Mouse (Mus musculus): Measurements from ENCODE around the gene Oser1.
"Not testable (repeated sequence)": the region's sequence is repeated elsewhere in the genome, so short reads cannot be mapped to it uniquely, and the experiment has no call there.

Gene Oser1

DNA sequence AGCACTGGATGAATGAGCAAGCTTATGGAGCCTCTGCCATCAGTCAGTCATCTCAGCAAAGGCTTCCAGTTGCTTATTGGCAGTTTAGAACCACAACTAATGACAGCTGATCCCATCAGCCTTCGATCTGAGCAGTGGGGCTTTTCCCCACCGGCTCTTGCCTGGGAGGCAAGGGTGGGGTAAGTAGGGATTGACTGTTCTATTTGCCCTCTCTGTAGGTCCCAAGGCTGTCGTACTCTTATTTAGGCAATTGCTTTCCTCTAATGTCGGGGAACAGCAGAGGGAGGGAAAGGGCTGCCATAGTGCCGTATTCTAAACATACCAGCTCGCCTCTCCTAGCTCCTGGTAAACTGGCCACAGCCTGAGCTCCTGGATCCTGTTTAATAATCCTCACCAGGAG lies at the start of gene Oser1:
TSS of gene Oser1 (minus strand) at position 101 of the 400 bp plus-strand sequence.
- no peak for ATAC-seq (ENCODE audit: insufficient number of reproducible peaks, low FRiP score, low TSS enrichment)

DNA sequence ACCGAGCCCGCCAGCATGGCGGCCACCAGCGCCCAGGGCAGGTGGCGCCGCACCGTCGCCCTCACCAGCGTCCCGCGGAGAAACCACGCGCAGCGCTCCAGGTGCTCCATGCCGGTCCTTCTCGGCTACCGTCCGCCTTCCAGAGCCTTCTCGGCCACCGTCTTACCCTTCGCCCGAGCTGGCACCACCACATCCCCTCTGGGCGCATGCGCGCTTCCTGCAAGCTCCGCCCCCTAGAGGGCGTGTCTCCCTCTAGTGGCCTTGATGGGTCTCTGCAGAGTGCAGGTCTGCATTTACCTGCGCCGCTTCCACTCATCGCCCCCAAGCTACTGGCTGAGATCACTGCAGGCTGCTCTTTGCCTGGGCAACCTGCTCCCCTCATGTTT lies 48.0 kb upstream of the Oser1 start, which contains the start of gene Fitm2:
TSS of gene Fitm2 (minus strand) at position 164 of the 386 bp plus-strand sequence.
- ATAC-seq (ENCODE audit: insufficient number of reproducible peaks, low FRiP score, low TSS enrichment) = peak; percentile 90

DNA sequence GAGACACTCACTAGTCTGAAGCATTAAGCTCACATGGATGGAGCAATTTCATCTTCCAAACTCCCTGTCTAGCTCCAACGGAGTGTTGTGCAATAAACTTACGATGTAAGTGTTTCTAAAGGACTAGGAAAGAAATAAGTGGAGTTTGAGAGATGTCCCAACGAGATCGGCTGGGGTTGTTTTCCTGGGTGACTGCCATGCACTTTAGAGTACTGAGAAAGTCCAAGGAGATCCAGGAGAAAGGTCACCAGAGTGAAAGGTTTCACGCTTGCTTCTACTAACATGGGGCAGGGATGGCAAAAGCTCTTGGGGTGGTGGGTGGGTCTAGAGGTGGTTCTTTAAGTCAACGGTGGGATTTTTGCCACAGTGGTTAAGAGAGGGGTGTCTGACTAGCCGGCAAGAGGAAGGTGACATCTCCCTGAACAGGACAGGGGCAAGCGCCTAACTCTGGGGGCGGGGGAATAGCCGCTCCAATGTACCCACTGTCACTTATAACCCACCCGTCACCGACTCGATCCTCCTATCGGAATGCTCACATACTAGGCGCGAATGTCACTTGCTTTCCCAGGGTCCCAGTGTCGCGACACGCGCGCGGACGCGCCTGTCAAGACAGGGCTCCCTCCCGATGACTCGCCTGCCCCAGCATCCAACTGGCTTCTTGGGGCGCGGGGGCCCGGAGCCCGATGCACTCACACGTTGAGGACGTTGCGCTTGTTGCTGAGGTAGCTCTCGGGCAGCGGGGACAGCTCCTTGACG lies 47.4 kb upstream of the Oser1 start:
- peak; percentile 70 for ATAC-seq (ENCODE audit: insufficient number of reproducible peaks, low FRiP score, low TSS enrichment)

DNA sequence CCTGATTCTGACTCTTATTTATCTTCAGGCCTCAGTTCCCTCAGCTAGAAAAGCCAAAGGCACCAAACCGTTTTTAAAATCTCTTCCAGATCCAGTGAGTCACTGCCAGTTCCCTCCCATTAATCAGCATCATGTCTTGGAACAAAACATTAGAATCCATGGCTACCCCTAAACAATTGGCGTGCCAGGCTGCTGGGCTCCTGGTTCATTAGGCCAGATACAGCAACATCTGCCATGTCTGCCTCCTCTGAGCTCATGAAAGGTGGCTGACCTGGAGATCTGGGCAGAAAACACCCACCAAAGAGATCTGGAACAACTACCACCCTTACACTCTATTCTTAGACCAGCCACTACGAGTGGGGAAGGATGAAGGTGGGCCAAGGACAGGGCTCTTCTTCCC lies 46.6 kb upstream of the Oser1 start:
- no peak for ATAC-seq (ENCODE audit: insufficient number of reproducible peaks, low FRiP score, low TSS enrichment)

DNA sequence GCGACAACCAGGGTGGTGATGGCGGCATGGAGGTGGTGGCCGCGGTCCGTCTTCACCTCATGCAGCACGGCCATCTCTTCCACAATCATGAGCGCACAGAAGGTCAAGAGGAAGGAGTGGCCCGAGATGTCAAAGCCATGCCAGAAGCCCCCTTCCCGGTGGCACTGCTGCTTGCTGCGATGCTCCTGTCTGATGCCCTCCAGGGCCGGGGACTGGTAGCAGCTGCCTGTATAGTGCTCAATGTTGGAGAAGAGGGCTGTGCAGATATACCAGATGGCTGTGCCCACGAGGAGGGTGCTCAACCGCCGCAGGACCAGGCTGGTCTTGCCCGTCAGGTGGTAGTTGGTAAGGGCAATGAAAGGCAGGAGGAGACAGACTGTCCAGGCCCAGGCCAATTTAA lies 45.2 kb upstream of the Oser1 start:
- no peak for ATAC-seq (ENCODE audit: insufficient number of reproducible peaks, low FRiP score, low TSS enrichment)

DNA sequence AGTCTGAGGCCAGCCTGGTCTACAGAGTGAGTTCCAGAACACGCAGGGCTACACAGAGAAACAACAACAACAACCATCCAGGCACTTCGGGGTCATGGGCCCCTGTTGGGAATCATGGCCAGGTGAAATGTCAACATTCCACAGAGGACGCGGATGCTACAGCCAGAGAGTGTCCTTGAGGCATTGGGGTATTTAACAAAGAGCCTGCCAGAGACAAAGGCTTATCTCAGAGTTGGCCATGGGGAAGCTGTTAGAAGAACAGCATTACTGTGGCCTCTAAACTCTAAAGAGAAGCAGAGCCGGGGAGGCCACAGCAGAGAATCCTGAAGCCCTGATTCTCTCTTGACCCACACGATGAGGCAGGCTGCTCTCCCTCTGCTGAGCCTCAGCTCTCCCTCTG lies 44.4 kb upstream of the Oser1 start:
- no peak for ATAC-seq (ENCODE audit: insufficient number of reproducible peaks, low FRiP score, low TSS enrichment)

DNA sequence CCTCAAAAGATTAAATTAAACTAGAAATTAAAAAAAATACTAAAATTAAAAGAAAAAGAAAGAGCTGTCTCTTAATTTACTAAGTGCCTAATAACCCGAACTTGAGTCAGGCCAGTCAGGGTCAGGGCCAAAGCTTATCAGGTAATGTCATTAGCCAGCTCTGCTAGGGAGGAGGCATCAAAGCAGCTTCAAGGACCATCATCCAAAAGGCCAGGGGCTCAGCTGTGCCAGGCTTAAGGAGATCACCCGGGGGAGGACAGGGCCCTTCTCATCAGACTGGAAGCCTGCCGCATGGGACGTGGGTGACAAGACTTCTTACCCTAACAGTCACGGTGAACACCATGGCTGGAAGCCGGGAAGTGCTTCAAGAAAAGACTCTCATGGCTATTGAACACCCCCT lies 43.1 kb upstream of the Oser1 start:
- no peak for ATAC-seq (ENCODE audit: insufficient number of reproducible peaks, low FRiP score, low TSS enrichment)

DNA sequence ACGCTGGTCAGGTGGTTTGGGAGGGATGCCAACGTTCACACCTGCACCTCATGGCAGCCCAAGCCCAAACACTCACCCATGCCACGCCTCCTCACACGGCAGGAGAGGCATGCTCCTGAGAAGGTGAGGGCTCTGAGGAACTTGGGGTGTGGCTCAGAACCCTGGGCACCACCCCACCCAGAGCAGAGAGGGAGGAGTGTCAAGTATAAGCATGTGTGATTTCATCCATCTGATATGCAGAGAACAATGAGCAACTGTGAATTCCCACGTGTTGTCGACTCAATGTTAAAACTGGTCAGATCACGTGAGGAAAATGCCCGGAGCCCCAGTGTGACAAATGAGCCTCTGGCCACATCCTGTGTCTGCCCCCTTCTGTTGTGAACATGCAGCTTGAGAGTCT lies 42.3 kb upstream of the Oser1 start:
- ATAC-seq (ENCODE audit: insufficient number of reproducible peaks, low FRiP score, low TSS enrichment) = no peak

DNA sequence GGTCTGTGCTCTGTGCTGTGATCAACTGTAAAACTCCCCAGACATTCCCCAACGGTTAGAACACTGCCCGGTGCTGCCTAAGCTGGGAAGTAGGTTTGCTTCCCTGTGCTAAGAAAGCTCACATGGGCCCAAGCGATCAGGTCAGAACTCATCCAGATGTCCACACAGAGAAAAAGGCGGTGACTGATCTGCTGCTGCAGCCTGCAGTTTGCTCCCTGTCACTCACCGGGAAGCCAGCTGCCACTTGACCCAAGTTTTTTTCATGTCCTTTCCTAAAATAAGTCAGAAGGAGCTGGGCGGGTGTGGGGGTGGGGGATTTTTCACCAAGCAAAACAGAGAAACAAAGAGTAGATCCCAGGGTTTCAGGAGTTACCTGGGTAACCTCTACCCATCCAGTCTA lies 40.1 kb upstream of the Oser1 start:
- ATAC-seq (ENCODE audit: insufficient number of reproducible peaks, low FRiP score, low TSS enrichment) = no peak

DNA sequence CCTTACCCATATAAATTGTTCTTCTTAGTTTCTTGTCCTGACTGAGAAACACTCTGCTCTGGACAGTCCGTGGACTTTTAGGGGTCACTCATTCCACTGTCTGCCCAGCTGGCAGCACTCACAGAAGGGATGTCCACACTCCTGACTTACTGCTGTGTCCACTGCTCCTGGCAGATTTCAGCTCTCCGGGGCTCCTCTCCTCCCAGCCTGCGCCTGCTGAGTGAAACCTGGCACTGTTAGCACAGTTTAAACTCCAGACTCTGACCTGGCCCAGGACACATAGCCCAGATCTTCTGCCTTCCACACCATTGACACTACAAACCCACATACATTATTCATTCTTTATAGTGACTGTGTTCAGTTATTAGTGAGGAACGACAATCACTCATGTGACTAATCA lies 39.5 kb upstream of the Oser1 start:
- ATAC-seq (ENCODE audit: insufficient number of reproducible peaks, low FRiP score, low TSS enrichment) = 0 out of 2 replicates have a peak, but pooled peaks have one; percentile 36

DNA sequence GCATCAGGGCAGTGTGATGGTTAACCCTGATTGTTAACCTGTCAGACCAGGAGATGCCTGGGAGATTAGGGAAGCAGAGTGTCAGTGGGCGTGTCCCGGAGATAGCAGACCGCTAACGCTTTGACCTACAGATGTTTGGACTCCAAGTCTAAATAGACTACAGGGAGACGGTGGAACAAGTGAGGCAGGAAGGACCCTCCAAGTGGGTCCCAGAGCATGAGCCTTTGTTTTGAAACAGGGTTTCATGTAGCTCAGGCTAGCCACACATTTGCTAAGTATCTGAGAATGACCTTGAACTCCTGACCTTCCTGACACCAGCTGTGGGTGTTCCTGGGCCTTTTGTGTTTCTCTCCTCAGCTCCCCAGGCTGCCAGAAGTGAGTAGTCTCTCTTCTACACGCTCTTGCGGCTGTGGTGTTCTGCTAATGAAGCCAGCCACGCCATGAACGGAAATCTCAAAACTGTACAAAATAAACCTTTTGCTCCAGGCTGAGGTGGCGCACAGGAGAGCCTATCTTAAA lies 38.8 kb upstream of the Oser1 start:
- ATAC-seq (ENCODE audit: insufficient number of reproducible peaks, low FRiP score, low TSS enrichment) = no peak

DNA sequence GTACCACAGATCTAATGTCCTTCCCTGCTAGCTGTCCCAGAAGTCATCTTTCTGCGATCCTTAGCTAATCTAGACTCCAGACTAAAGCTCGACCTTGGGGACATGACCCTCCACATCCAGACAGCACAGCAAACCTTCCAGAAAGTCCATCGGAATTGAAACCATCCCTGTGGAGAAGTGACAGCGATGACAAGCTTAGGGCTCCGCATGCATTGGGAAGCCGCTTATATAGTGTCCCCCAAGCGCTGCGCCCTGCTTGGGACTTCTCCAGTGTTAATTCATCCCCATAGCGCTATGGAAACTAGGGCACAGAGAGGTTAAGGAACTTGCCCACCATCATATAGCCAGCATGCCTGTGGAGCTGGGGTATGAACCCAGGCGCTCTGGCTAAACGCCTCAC lies 38.3 kb upstream of the Oser1 start:
- ATAC-seq (ENCODE audit: insufficient number of reproducible peaks, low FRiP score, low TSS enrichment) = no peak

DNA sequence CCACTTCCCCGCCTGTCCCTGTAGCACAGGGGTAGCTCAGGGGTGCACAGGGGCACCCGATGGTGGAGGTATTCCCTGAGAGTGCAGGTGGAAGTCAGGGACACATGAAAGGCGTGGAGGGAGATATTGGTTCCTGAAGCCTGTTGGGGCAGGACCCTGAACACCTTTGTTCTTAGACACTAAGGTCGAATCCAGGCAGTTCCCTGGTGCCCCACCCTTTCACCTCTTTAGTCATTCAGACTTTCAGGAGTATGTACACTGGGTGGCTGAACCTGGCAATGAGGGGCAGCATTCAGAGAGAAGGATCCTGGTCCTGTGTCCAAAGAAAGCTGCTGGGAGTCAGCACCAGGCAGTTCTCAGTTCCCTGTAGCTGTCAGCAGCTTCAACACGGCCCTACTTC lies 37.9 kb upstream of the Oser1 start:
- no peak for ATAC-seq (ENCODE audit: insufficient number of reproducible peaks, low FRiP score, low TSS enrichment)

DNA sequence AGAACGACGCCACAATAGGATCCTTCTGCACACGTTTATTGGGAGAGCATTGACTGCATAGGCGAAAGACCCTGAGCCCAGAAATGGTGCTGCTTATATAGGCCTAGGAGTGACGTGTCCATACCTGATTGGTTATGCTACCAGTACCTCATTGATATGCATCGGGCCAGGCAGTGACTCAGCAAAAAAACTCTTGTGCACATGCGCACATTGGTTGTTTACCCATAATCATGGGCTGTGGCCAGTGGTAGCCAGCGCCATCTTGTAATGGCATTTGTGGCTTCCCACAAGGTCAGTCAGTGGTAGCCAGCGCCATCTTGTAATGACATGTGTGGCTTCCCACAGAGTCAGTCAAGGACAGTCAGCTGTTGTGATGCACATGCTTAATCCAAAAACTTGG lies 36.8 kb upstream of the Oser1 start:
- not testable (repeated sequence) for ATAC-seq (ENCODE audit: insufficient number of reproducible peaks, low FRiP score, low TSS enrichment)

DNA sequence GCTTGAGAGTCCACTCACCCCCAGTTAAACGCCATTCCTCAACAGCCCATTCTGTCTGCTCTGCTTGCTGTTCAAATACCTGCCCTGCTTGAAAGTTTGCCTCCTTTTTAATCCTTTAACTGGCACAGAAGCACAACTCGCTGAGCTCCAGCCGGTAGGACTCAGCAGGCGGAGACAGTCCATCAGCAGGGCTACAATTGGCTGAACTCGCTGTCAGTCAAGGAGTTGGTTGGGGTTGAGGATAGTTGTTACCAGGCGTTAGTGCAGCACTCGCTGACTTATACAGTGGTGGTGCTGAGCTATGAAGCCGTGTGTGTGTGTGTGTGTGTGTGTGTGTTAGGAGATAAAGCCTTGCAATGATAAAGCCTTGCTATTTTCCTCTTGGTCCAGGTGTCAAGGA lies 36.1 kb upstream of the Oser1 start:
- ATAC-seq (ENCODE audit: insufficient number of reproducible peaks, low FRiP score, low TSS enrichment) = no peak

DNA sequence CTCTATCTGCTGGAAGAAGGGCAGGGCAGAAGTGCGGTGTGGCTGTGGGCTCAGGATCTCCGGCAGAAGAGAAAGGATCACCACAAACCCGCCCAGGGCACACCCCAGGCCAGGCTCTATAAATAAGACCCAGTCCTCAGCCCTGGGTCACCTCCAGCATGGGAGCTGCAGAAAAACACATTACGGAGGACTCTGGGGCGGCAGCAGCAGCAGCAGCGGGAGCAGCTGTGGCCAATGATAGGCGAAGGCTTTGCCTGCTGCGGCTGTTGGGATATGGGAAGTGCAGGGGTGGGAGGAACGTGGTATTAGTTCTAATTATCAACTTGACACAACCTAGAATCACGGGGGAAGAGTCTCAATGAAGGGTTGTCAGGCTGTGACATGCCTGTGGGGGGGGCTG lies 34.9 kb upstream of the Oser1 start:
- ATAC-seq (ENCODE audit: insufficient number of reproducible peaks, low FRiP score, low TSS enrichment) = no peak

DNA sequence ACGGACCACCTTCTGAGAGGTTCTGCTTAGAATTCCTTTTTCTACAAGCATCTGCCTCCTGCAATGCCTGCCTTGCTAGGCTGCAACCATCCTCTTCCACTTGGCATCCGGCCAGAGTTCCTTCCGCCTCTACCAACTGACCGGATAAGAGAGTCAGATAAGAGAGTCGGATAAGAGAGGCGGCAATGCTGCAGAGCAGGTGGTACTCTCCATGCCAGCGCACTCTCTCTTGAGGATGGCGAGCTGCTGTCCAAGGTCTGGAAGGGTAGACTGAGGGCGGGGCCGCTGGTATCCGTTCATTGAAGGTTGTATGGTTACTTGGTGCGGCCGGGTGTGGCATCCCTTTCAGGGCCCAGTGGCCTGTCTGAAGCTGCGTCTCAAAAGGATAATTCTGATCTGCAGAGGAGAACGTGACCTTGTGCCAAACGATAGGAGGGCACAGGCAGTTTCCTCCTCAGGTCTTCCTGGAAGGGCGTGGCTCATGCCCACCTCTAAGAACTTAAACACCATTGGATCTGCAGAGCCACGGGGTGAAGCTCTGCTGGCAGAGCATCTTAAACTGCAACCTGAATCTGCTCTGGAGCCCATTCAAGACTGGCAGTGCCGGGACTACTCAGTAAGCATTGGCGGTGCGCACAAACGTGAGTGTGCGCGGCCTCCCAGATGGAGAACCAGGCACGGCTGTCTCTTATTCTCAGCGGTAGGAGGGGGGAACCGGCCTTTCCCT lies 34.2 kb upstream of the Oser1 start:
- ATAC-seq (ENCODE audit: insufficient number of reproducible peaks, low FRiP score, low TSS enrichment) = peak; percentile 74

DNA sequence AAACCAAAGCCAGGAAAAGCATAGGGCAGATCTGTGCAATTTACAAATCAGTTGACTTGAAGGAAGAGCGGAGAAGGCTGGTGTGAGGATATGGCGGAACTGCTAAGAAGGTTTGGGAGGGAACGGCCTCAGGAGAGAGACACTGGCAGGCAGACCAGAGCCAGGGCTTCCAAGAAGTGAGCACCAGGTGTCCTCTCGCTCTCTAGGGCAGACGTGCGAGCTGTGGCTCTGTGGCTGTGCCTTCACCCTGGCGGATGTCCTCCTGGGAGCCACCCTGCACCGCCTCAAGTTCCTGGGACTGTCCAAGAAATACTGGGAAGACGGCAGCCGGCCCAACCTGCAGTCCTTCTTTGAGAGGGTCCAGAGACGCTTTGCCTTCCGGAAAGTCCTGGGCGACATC lies 28.9 kb upstream of the Oser1 start:
- no peak for ATAC-seq (ENCODE audit: insufficient number of reproducible peaks, low FRiP score, low TSS enrichment)

DNA sequence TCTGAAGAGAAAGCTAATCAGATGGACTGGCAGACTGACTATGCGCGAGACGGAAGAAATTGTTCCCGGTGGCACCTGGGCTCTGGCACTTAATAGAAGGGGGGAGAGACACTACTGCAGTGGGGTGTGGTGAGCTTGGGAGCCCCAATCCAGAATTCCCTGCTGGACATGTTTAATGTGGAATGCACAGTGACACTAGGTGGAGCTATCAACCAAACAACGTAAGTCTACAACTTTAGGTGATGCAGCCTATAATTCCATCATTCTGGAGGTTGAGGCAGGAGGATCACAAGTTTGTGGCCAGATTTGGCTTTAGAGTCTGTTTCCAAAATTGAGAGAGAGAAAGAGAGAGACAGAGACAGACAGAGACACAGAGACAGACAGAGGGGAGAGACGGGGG lies 28.2 kb upstream of the Oser1 start:
- ATAC-seq (ENCODE audit: insufficient number of reproducible peaks, low FRiP score, low TSS enrichment) = no peak

DNA sequence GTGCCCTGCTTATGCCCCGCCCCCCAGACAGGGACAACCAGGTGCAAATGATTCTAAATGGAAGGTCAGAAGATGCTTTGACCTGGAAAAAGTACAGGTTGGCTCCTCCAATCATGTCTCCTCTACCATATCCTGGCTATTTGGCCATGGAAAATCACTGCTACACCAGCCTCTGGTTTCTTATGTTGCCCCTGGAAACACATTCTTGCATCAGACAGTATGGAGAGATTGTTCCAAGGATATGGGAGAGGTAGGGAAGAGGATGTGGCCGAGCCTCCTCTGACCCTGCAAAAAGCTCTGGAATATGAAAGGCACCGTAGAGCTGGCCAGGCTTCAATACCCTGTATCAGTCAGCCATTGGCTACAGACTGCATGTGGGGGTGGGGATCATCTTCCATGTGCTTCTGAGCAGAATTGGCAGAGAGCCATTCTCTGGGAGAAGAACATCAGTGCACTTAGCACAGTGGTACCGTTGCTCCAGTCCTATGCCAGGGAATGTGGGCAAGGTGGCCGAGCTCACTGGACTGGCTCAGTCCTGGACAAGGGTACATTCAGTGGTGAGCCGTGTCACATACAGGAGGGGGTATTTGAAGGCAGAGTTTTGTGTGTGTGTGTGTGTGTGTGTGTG lies 26.3 kb upstream of the Oser1 start:
- ATAC-seq (ENCODE audit: insufficient number of reproducible peaks, low FRiP score, low TSS enrichment) = 0 out of 2 replicates have a peak, but pooled peaks have one; percentile 56

DNA sequence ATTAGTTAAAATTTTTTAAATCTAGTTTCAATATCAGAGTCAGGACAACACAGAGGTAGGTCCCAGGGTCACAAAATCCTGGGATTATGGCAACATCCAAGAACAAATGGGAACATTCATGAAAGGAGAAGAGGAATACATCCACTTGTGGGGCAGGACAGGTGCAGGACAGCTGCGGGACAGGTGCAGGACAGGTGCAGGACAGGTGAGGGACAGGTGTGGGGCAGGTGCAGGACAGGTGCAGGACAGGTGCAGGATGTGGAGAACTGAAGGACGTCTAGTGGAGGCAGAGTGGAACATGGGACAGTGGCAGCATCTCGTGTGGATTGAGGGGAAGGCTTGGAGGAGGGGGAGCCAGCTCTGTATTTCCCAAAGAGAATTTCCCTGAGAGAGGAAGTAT lies 24.8 kb upstream of the Oser1 start:
- ATAC-seq (ENCODE audit: insufficient number of reproducible peaks, low FRiP score, low TSS enrichment) = no peak
